Mouse (Mus musculus) neutrophil, adult 5-6 weeks (primary cell): ENCODE results near the gene Pnma1. TPM values are rescaled to one million over a fixed set of nuclear protein-coding genes. Genes with fewer than 3 reads are reported as not detected.
"Not testable (repeated sequence)": the region's sequence is repeated elsewhere in the genome, so short reads cannot be mapped to it uniquely, and the experiment has no call there.

Experiments used
- ATAC-seq: fragments of 151-379, 151-347 bp; 2 replicates; pipeline ENCODE4 v1.8.0; 2017; ENCODE audit warnings: mild to moderate bottlenecking, moderate TSS enrichment; ENCODE audit not compliant: insufficient number of reproducible peaks, poor library complexity, low FRiP score, severe bottlenecking; ENCODE audit errors: extremely low read depth
- total RNA-seq: library from RNA; stranded (forward); fragments of 200-1000 nt; gene quantifications from 2 replicates; pipeline ENCODE4 v1.2.3, GENCODE M21; 2017

Pnma1 gene
- total RNA-seq, 1 experiment from 2014 or later, result 8.0 TPM

- no peak for ATAC-seq
Observed at GRCm38 (mm10) chr12:84119584-84119983, 28.7 kb downstream of the Pnma1 start.

- peak; percentile 55; the same call in 1 of the 2 replicates for ATAC-seq
Observed at GRCm38 (mm10) chr12:84114153-84114994, 33.9 kb downstream of the Pnma1 start, which contains the start of gene Dnal1. Gene Dnal1, plus strand, starts transcription at chr12:84114366.

GRCm38 (mm10) chr12:84113676-84114075 is 34.6 kb downstream of the Pnma1 start:
- ATAC-seq, result no peak

- no peak for ATAC-seq
Observed at GRCm38 (mm10) chr12:84110814-84111213, 37.5 kb downstream of the Pnma1 start.

- ATAC-seq, result no peak
Observed at GRCm38 (mm10) chr12:84109924-84110323, 38.4 kb downstream of the Pnma1 start.

- no peak for ATAC-seq
Observed at GRCm38 (mm10) chr12:84107692-84108091, 40.6 kb downstream of the Pnma1 start.

GRCm38 (mm10) chr12:84107012-84107411 is 41.3 kb downstream of the Pnma1 start:
- no peak for ATAC-seq

GRCm38 (mm10) chr12:84101493-84101845 is 46.8 kb downstream of the Pnma1 start:
- ATAC-seq, result no peak

GRCm38 (mm10) chr12:84100604-84101492 is 47.4 kb downstream of the Pnma1 start, which contains the start of gene Acot6:
Gene Acot6, plus strand, starts transcription at chr12:84100654.
- ATAC-seq, result not testable (repeated sequence)

- no peak for ATAC-seq
Observed at GRCm38 (mm10) chr12:84100071-84100470, 48.2 kb downstream of the Pnma1 start.

- ATAC-seq, result no peak
Observed at GRCm38 (mm10) chr12:84099605-84100004, 48.7 kb downstream of the Pnma1 start.

Other genes starting within 250 kb of the Pnma1 start
- gene Numb, start 226.6 kb downstream of the Pnma1 start, total RNA-seq, result 67.8 and 86.4 TPM in 2 replicates
- 9.5 and 11.4 TPM in 2 replicates for gene Riox1, start 197.9 kb downstream of the Pnma1 start, total RNA-seq
- not detected in 2 replicates for gene Heatr4, start 163.6 kb downstream of the Pnma1 start, total RNA-seq
- 24.1 and 25.2 TPM in 2 replicates for gene Acot2, start 160.6 kb downstream of the Pnma1 start, total RNA-seq
- gene Acot1, start 139.0 kb downstream of the Pnma1 start, total RNA-seq, result 12.5 and 13.2 TPM in 2 replicates
- gene Acot4, start 110.1 kb downstream of the Pnma1 start, total RNA-seq, result not detected in 2 replicates
- not detected in 2 replicates for gene Gm49366, start 109.6 kb downstream of the Pnma1 start, total RNA-seq
- not detected in 2 replicates for gene Acot3, start 96.3 kb downstream of the Pnma1 start, total RNA-seq
- not detected in 2 replicates for gene Acot5, start 79.2 kb downstream of the Pnma1 start, total RNA-seq
- gene Acot6, start 47.8 kb downstream of the Pnma1 start, total RNA-seq, result 0.12 TPM in 1 of 2 replicates, not detected in the other
- 0.12 and 0.25 TPM in 2 replicates for gene Dnal1, start 34.1 kb downstream of the Pnma1 start, total RNA-seq
- 79.1 and 84.4 TPM in 2 replicates for gene Elmsan1, start 70.4 kb upstream of the Pnma1 start, total RNA-seq
- gene Ptgr2, start 136.7 kb upstream of the Pnma1 start, total RNA-seq, result 34.4 and 40.1 TPM in 2 replicates
- gene Zfp410, start 168.4 kb upstream of the Pnma1 start, total RNA-seq, result 40.0 and 43.5 TPM in 2 replicates
- gene Coq6, start 213.2 kb upstream of the Pnma1 start, total RNA-seq, result 5.6 and 8.1 TPM in 2 replicates
- 1.7 and 2.4 TPM in 2 replicates for gene Fam161b, start 213.3 kb upstream of the Pnma1 start, total RNA-seq